Mouse (Mus musculus): ENCODE measurements around the gene Pmfbp1.

- TF ChIP-seq POLR2A (IDR thresholded peaks at IDR 0.05; ENCODE audit: low read depth, low read length) (no peak), CTCF (IDR thresholded peaks at IDR 0.05; ENCODE audit: extremely low read depth, insufficient read length, insufficient replicate concordance, low read depth, low read length) (no peak)
Observed at GRCm38 (mm10) chr8:109451000-109451399, 42.8 kb upstream of the Pmfbp1 start.

Measured in small intestine, adult 2 months (tissue).